Mouse (Mus musculus): ENCODE results near the gene Arhgef3. TPM values are rescaled to one million over a fixed set of nuclear protein-coding genes. Genes with fewer than 3 reads are reported as not detected.

Arhgef3 gene
- total RNA-seq, 1 experiment: 7.6 TPM

- Histone ChIP-seq H3K36me3 (ENCODE audit: control insufficient read depth, insufficient read depth, low read length, poor library complexity, severe bottlenecking) (no peaks in the 10 kb centered on the region), H3K4me3 (ENCODE audit: insufficient read depth in 1 of 2, low read depth in 1 of 2, low read length in 2 of 2, poor library complexity in 1 of 2, severe bottlenecking in 1 of 2) (no peak overlapping the region), H3K27ac (ENCODE audit: insufficient read depth, low read depth, low read length, poor library complexity, severe bottlenecking) (no peak overlapping the region), H3K4me1 (ENCODE audit: control insufficient read depth in 2 of 2, insufficient read depth in 2 of 2, low read length in 2 of 2, poor library complexity in 1 of 2) (peaks cover 3 to 17% of the 10 kb centered on the region in 2 experiments; a peak in 3 of 4 replicates), H3K9me3 (ENCODE audit: control insufficient read depth, insufficient read depth, low read depth, low read length) (no peaks in the 10 kb centered on the region), H3K9ac (ENCODE audit: insufficient read depth, low read depth, low read length, poor library complexity, severe bottlenecking) (no peak overlapping the region)
- in situ Hi-C loops (cut with MboI; ENCODE audit: low sequenced_read_pairs in 2 of 2, unreplicated experiment in 2 of 2): no loop called here
- no peak for DNase-seq (ENCODE audit: low read depth, low spot score)
- no peak for TF ChIP-seq MAFK (IDR thresholded peaks at IDR 0.05; ENCODE audit: insufficient read depth, low read depth, low read length)
- TF ChIP-seq ZC3H11A (IDR thresholded peaks at IDR 0.05; ENCODE audit: borderline replicate concordance, low read depth, low read length): no peak
- no peak for TF ChIP-seq CHD2 (IDR thresholded peaks at IDR 0.05; ENCODE audit: low read depth, low read length)
- no peak for TF ChIP-seq HCFC1 (IDR thresholded peaks at IDR 0.05; ENCODE audit: borderline replicate concordance, insufficient read depth, low read length)
- TF ChIP-seq ZNF384 (IDR thresholded peaks at IDR 0.05; ENCODE audit: low read depth, low read length): no peak
Measured at GRCm38 (mm10) chr14:27233056-27233455, 118.4 kb downstream of the Arhgef3 start.

- no peak for DNase-seq (ENCODE audit: low read depth, low spot score)
- H3K36me3 ChIP-seq (ENCODE audit: control insufficient read depth, insufficient read depth, low read length, poor library complexity, severe bottlenecking): no peaks in the 10 kb centered on the region
- no peak overlapping the region for H3K4me3 ChIP-seq (ENCODE audit: insufficient read depth in 1 of 2, low read depth in 1 of 2, low read length in 2 of 2, poor library complexity in 1 of 2, severe bottlenecking in 1 of 2)
- in situ Hi-C loops (cut with MboI; ENCODE audit: low sequenced_read_pairs in 2 of 2, unreplicated experiment in 2 of 2): no loop called here
- H3K4me1 ChIP-seq (ENCODE audit: control insufficient read depth in 2 of 2, insufficient read depth in 2 of 2, low read length in 2 of 2, poor library complexity in 1 of 2): peaks cover 3 to 17% of the 10 kb centered on the region in 2 experiments; a peak in 3 of 4 replicates
- no peak overlapping the region for H3K9ac ChIP-seq (ENCODE audit: insufficient read depth, low read depth, low read length, poor library complexity, severe bottlenecking)
- no peaks in the 10 kb centered on the region for H3K9me3 ChIP-seq (ENCODE audit: control insufficient read depth, insufficient read depth, low read depth, low read length)
- no peak for TF ChIP-seq CHD2 (IDR thresholded peaks at IDR 0.05; ENCODE audit: low read depth, low read length)
- TF ChIP-seq MAFK (IDR thresholded peaks at IDR 0.05; ENCODE audit: insufficient read depth, low read depth, low read length): no peak
- no peak overlapping the region for H3K27ac ChIP-seq (ENCODE audit: insufficient read depth, low read depth, low read length, poor library complexity, severe bottlenecking)
Measured at GRCm38 (mm10) chr14:27233656-27234055, 119.0 kb downstream of the Arhgef3 start.

GRCm38 (mm10) chr14:27234270-27234840 is 119.7 kb downstream of the Arhgef3 start:
- TF ChIP-seq HCFC1 (IDR thresholded peaks at IDR 0.05; ENCODE audit: borderline replicate concordance, insufficient read depth, low read length) (no peak), ZC3H11A (IDR thresholded peaks at IDR 0.05; ENCODE audit: borderline replicate concordance, low read depth, low read length) (no peak)
- H3K9me3 ChIP-seq (ENCODE audit: control insufficient read depth, insufficient read depth, low read depth, low read length): no peaks in the 10 kb centered on the region
- no peaks in the 10 kb centered on the region for H3K36me3 ChIP-seq (ENCODE audit: control insufficient read depth, insufficient read depth, low read length, poor library complexity, severe bottlenecking)
- DNase-seq (ENCODE audit: low read depth, low spot score): no peak
- H3K4me3 ChIP-seq (ENCODE audit: insufficient read depth in 1 of 2, low read depth in 1 of 2, low read length in 2 of 2, poor library complexity in 1 of 2, severe bottlenecking in 1 of 2): no peak overlapping the region
- peaks cover 3 to 17% of the 10 kb centered on the region in 2 experiments; a peak in 3 of 4 replicates for H3K4me1 ChIP-seq (ENCODE audit: control insufficient read depth in 2 of 2, insufficient read depth in 2 of 2, low read length in 2 of 2, poor library complexity in 1 of 2)
- no peak overlapping the region for H3K27ac ChIP-seq (ENCODE audit: insufficient read depth, low read depth, low read length, poor library complexity, severe bottlenecking)
- in situ Hi-C loops (cut with MboI; ENCODE audit: low sequenced_read_pairs in 2 of 2, unreplicated experiment in 2 of 2): no loop called here
- no peak overlapping the region for H3K9ac ChIP-seq (ENCODE audit: insufficient read depth, low read depth, low read length, poor library complexity, severe bottlenecking)

- in situ Hi-C loops (cut with MboI; ENCODE audit: low sequenced_read_pairs in 2 of 2, unreplicated experiment in 2 of 2): no loop called here
- no peak overlapping the region for H3K27ac ChIP-seq (ENCODE audit: insufficient read depth, low read depth, low read length, poor library complexity, severe bottlenecking)
- H3K36me3 ChIP-seq (ENCODE audit: control insufficient read depth, insufficient read depth, low read length, poor library complexity, severe bottlenecking): no peaks in the 10 kb centered on the region
- H3K4me1 ChIP-seq (ENCODE audit: control insufficient read depth in 2 of 2, insufficient read depth in 2 of 2, low read length in 2 of 2, poor library complexity in 1 of 2): peaks cover under 1 to 10% of the 10 kb centered on the region in 2 experiments; a peak in 2 of 4 replicates
- H3K9ac ChIP-seq (ENCODE audit: insufficient read depth, low read depth, low read length, poor library complexity, severe bottlenecking): no peak overlapping the region
- no peaks in the 10 kb centered on the region for H3K9me3 ChIP-seq (ENCODE audit: control insufficient read depth, insufficient read depth, low read depth, low read length)
- TF ChIP-seq MAFK (IDR thresholded peaks at IDR 0.05; ENCODE audit: insufficient read depth, low read depth, low read length) (no peak), HCFC1 (IDR thresholded peaks at IDR 0.05; ENCODE audit: borderline replicate concordance, insufficient read depth, low read length) (no peak), CHD2 (IDR thresholded peaks at IDR 0.05; ENCODE audit: low read depth, low read length) (no peak), ZNF384 (IDR thresholded peaks at IDR 0.05; ENCODE audit: low read depth, low read length) (no peak), ZC3H11A (IDR thresholded peaks at IDR 0.05; ENCODE audit: borderline replicate concordance, low read depth, low read length) (no peak)
- DNase-seq (ENCODE audit: low read depth, low spot score): no peak
- H3K4me3 ChIP-seq (ENCODE audit: insufficient read depth in 1 of 2, low read depth in 1 of 2, low read length in 2 of 2, poor library complexity in 1 of 2, severe bottlenecking in 1 of 2): no peak overlapping the region
Measured at GRCm38 (mm10) chr14:27235897-27236553, 121.3 kb downstream of the Arhgef3 start.

All from ES-E14 (cell line).